Mouse (Mus musculus): ENCODE measurements at regions not wholly inside any gene's neighbourhood (a gene's known extent, or its start where the extent isn't known, plus 50 kb on each side); places are given as distances from the start of the nearest gene placed in this dataset.
A peak's percentile ranks its signal among the peaks of the same experiment; 100 is the strongest.

GRCm38 (mm10) chr1:168012611-168013010 is 323.6 kb downstream of the Lmx1a start:
- Histone ChIP-seq H3K36me3 (replicated peaks; ENCODE audit: control insufficient read depth, insufficient read depth, low read depth) (no peaks in the 10 kb centered on the region), H3K27me3 (ENCODE audit: control insufficient read depth, insufficient read depth, low read length) (no peaks in the 10 kb centered on the region), H3K4me2 (ENCODE audit: low read depth) (no peak overlapping the region), H3K4me1 (replicated peaks; ENCODE audit: control insufficient read depth in 2 of 2, insufficient read depth in 2 of 2, low read length in 1 of 2) (no peaks in the 10 kb centered on the region), H3K9me3 (ENCODE audit: control insufficient read depth, low read length) (no peaks in the 10 kb centered on the region), H3K4me3 (ENCODE audit: insufficient read depth in 1 of 2, low read depth in 2 of 2, low read length in 2 of 2) (no peak overlapping the region), H3K9ac (replicated peaks) (no peak overlapping the region), H3K27ac (no peak overlapping the region)
- DNase-seq (ENCODE audit: low read depth in 3 of 3, low spot score in 3 of 3), result no peak
- WGBS (ENCODE audit: insufficient replicate concordance), result 50% methylated on average over 5 of the region's 5 CpGs
- TF ChIP-seq CTCF (IDR thresholded peaks at IDR 0.05; ENCODE audit: low read depth) (no peak), EP300 (IDR thresholded peaks at IDR 0.05; ENCODE audit: low read depth) (no peak)
- no peak for ATAC-seq (ENCODE audit: insufficient read depth)

GRCm38 (mm10) chr1:168016375-168016890 is 327.4 kb downstream of the Lmx1a start:
- Histone ChIP-seq H3K27me3 (ENCODE audit: control insufficient read depth, insufficient read depth, low read length) (no peaks in the 10 kb centered on the region), H3K4me2 (ENCODE audit: low read depth) (no peak overlapping the region), H3K36me3 (replicated peaks; ENCODE audit: control insufficient read depth, insufficient read depth, low read depth) (no peaks in the 10 kb centered on the region), H3K4me1 (replicated peaks; ENCODE audit: control insufficient read depth in 2 of 2, insufficient read depth in 2 of 2, low read length in 1 of 2) (no peaks in the 10 kb centered on the region), H3K9me3 (ENCODE audit: control insufficient read depth, low read length) (no peaks in the 10 kb centered on the region), H3K9ac (replicated peaks) (no peak overlapping the region), H3K4me3 (ENCODE audit: insufficient read depth in 1 of 2, low read depth in 2 of 2, low read length in 2 of 2) (no peak overlapping the region), H3K27ac (no peak overlapping the region)
- no peak for DNase-seq (ENCODE audit: low read depth in 3 of 3, low spot score in 3 of 3)
- ATAC-seq (ENCODE audit: insufficient read depth), result no peak
- 45% methylated on average over 5 of the region's 5 CpGs for WGBS (ENCODE audit: insufficient replicate concordance)
- TF ChIP-seq EP300 (IDR thresholded peaks at IDR 0.05; ENCODE audit: low read depth) (no peak), CTCF (IDR thresholded peaks at IDR 0.05; ENCODE audit: low read depth) (no peak)

GRCm38 (mm10) chr1:168026481-168026880 is 337.4 kb downstream of the Lmx1a start:
- Histone ChIP-seq H3K27me3 (ENCODE audit: control insufficient read depth, insufficient read depth, low read length) (no peaks in the 10 kb centered on the region), H3K27ac (no peak overlapping the region), H3K9ac (replicated peaks) (no peak overlapping the region), H3K4me3 (ENCODE audit: insufficient read depth in 1 of 2, low read depth in 2 of 2, low read length in 2 of 2) (no peak overlapping the region), H3K4me1 (replicated peaks; ENCODE audit: control insufficient read depth in 2 of 2, insufficient read depth in 2 of 2, low read length in 1 of 2) (no peaks in the 10 kb centered on the region; a peak in 1 of 4 replicates), H3K9me3 (ENCODE audit: control insufficient read depth, low read length) (no peaks in the 10 kb centered on the region), H3K36me3 (replicated peaks; ENCODE audit: control insufficient read depth, insufficient read depth, low read depth) (no peaks in the 10 kb centered on the region), H3K4me2 (ENCODE audit: low read depth) (no peak overlapping the region)
- 59% methylated on average over 3 of the region's 3 CpGs for WGBS (ENCODE audit: insufficient replicate concordance)
- DNase-seq (ENCODE audit: low read depth in 3 of 3, low spot score in 3 of 3), result peak in 1 of 3 experiments; percentile 0
- ATAC-seq (ENCODE audit: insufficient read depth), result no peak
- TF ChIP-seq EP300 (IDR thresholded peaks at IDR 0.05; ENCODE audit: low read depth) (no peak), CTCF (IDR thresholded peaks at IDR 0.05; ENCODE audit: low read depth) (no peak)

- ATAC-seq (ENCODE audit: insufficient read depth) (no peak), DNase-seq (ENCODE audit: low read depth in 3 of 3, low spot score in 3 of 3) (no peak)
- TF ChIP-seq EP300 (IDR thresholded peaks at IDR 0.05; ENCODE audit: low read depth) (no peak), CTCF (IDR thresholded peaks at IDR 0.05; ENCODE audit: low read depth) (no peak)
- 56% methylated on average over 10 of the region's 10 CpGs for WGBS (ENCODE audit: insufficient replicate concordance)
- no peak overlapping the region for H3K27ac ChIP-seq
- no peaks in the 10 kb centered on the region for H3K9me3 ChIP-seq (ENCODE audit: control insufficient read depth, low read length)
- no peaks in the 10 kb centered on the region for H3K27me3 ChIP-seq (ENCODE audit: control insufficient read depth, insufficient read depth, low read length)
- no peaks in the 10 kb centered on the region for H3K4me1 ChIP-seq (replicated peaks; ENCODE audit: control insufficient read depth in 2 of 2, insufficient read depth in 2 of 2, low read length in 1 of 2)
- no peak overlapping the region for H3K9ac ChIP-seq (replicated peaks)
- H3K4me3 ChIP-seq (ENCODE audit: insufficient read depth in 1 of 2, low read depth in 2 of 2, low read length in 2 of 2), result no peak overlapping the region
- H3K4me2 ChIP-seq (ENCODE audit: low read depth), result no peak overlapping the region
- no peaks in the 10 kb centered on the region for H3K36me3 ChIP-seq (replicated peaks; ENCODE audit: control insufficient read depth, insufficient read depth, low read depth)
These were observed 355.7 kb downstream of the Lmx1a start for GRCm38 (mm10) chr1:168044765-168045164.

GRCm38 (mm10) chr1:168046347-168046746 is 357.3 kb downstream of the Lmx1a start:
- DNase-seq (ENCODE audit: low read depth in 3 of 3, low spot score in 3 of 3) (no peak), ATAC-seq (ENCODE audit: insufficient read depth) (no peak)
- Histone ChIP-seq H3K9me3 (ENCODE audit: control insufficient read depth, low read length) (no peaks in the 10 kb centered on the region), H3K4me3 (ENCODE audit: insufficient read depth in 1 of 2, low read depth in 2 of 2, low read length in 2 of 2) (no peak overlapping the region), H3K36me3 (replicated peaks; ENCODE audit: control insufficient read depth, insufficient read depth, low read depth) (no peaks in the 10 kb centered on the region), H3K27me3 (ENCODE audit: control insufficient read depth, insufficient read depth, low read length) (no peaks in the 10 kb centered on the region), H3K27ac (no peak overlapping the region), H3K4me1 (replicated peaks; ENCODE audit: control insufficient read depth in 2 of 2, insufficient read depth in 2 of 2, low read length in 1 of 2) (no peaks in the 10 kb centered on the region), H3K4me2 (ENCODE audit: low read depth) (no peak overlapping the region), H3K9ac (replicated peaks) (no peak overlapping the region)
- no peak for TF ChIP-seq EP300 (IDR thresholded peaks at IDR 0.05; ENCODE audit: low read depth)
- WGBS (ENCODE audit: insufficient replicate concordance), result 74% methylated on average over 7 of the region's 7 CpGs
